Mouse (Mus musculus) neural tube, embryonic 11.5 days (tissue): ENCODE measurements around the gene Atg16l1. TPM values are rescaled to one million over a fixed set of nuclear protein-coding genes. Genes with fewer than 3 reads are reported as not detected.

ENCODE experiments used
- ATAC-seq: fragments of 200-750 bp; cut with Nextera tagmentation; 2 replicates; pipeline ENCODE4 v1.8.0; 2017; ENCODE audit warnings: moderate number of reproducible peaks, mild to moderate bottlenecking, moderate TSS enrichment, moderate library complexity; ENCODE audit not compliant: insufficient read depth, low FRiP score, low TSS enrichment
- DNase-seq: peaks from one replicate; pipeline ENCODE4 v3.0.0-alpha.2; 2015; ENCODE audit warnings: low spot score
- H3K27ac ChIP-seq: fragments of 300-500 bp; sonication (generic); 2 replicates; pipeline ENCODE4 v1.5.1; 2014; ENCODE audit warnings: low read depth, mild to moderate bottlenecking, low read length
- H3K27me3 ChIP-seq: fragments of 300-500 bp; sonication (generic); 2 replicates; pipeline ENCODE4 v1.6.1; 2014; ENCODE audit warnings: mild to moderate bottlenecking, low read length, mixed read lengths; ENCODE audit not compliant: control insufficient read depth, insufficient read depth
- H3K36me3 ChIP-seq: fragments of 300-500 bp; sonication (generic); 2 replicates; pipeline ENCODE4 v1.6.1; 2014; ENCODE audit warnings: mild to moderate bottlenecking, low read length, moderate library complexity, mixed read lengths; ENCODE audit not compliant: control insufficient read depth, insufficient read depth
- H3K4me1 ChIP-seq: fragments of 300-500 bp; sonication (generic); 2 replicates; pipeline ENCODE4 v1.6.1; 2014; ENCODE audit warnings: low read length, mixed read lengths; ENCODE audit not compliant: control insufficient read depth, insufficient read depth
- H3K4me2 ChIP-seq: fragments of 300-500 bp; sonication (generic); 2 replicates; pipeline ENCODE4 v1.6.1; 2014; ENCODE audit warnings: low read depth, mild to moderate bottlenecking, moderate library complexity
- H3K4me3 ChIP-seq: fragments of 300-500 bp; sonication (generic); 2 replicates; pipeline ENCODE4 v1.5.1; 2014; ENCODE audit warnings: low read depth, low read length
- H3K9ac ChIP-seq: fragments of 300-500 bp; sonication (generic); 2 replicates; pipeline ENCODE4 v1.6.1; 2014; ENCODE audit warnings: mild to moderate bottlenecking, low read length
- H3K9me3 ChIP-seq: fragments of 300-500 bp; sonication (generic); 2 replicates; pipeline ENCODE4 v1.6.1; 2016; ENCODE audit warnings: low read length; ENCODE audit not compliant: control insufficient read depth
- WGBS: fragments of 180-500 bp; shearing (Covaris S2); extraction: QIAGEN DNeasy Blood & Tissue Kit; methylation state at CpG from one replicate; pipeline ENCODE4 v1.1.7; 2014; 5-methylcytosine and 5-hydroxymethylcytosine counted together
- polyA plus RNA-seq: library from polyadenylated mRNA; unstranded; fragments of >200 nt; fragmentation: Nextera tagmentation; extraction: Ambion mirVana; gene quantifications from 2 replicates; pipeline ENCODE4 v1.2.1, GENCODE M21; 2014

Gene Atg16l1
- polyA plus RNA-seq = 38.0 and 40.8 TPM in 2 replicates

- peaks cover 2% of the 10 kb centered on the region; the same call in 1 of the 2 replicates for H3K36me3 ChIP-seq
- WGBS = 1% methylated on average over 74 of the region's 79 CpGs
- peak within 1 kb of the TSS; percentile 86 for H3K4me3 ChIP-seq
- DNase-seq = peak; percentile 95
- H3K4me1 ChIP-seq = 0 out of 2 replicates have a peak, but pooled peaks cover 4% of the 10 kb centered on the region
- H3K27ac ChIP-seq = peak within 1 kb of the TSS; percentile 81
- H3K4me2 ChIP-seq = peak within 1 kb of the TSS; percentile 44
- peak; percentile 98 for ATAC-seq
- no peaks in the 10 kb centered on the region for H3K9me3 ChIP-seq
- H3K27me3 ChIP-seq = no peaks in the 10 kb centered on the region
- H3K9ac ChIP-seq = peak within 1 kb of the TSS; percentile 96
Measured at GRCm38 (mm10) chr1:87755641-87756470, at the start of gene Atg16l1. TSS of gene Atg16l1 (plus strand) at chr1:87755870.

GRCm38 (mm10) chr1:87706361-87706760 lies 49.3 kb upstream of the Atg16l1 start:
- no peaks in the 10 kb centered on the region for H3K36me3 ChIP-seq
- no peak for DNase-seq
- H3K4me3 ChIP-seq = no peak overlapping the region
- no peaks in the 10 kb centered on the region for H3K9me3 ChIP-seq
- ATAC-seq = no peak
- no peaks in the 10 kb centered on the region for H3K4me1 ChIP-seq
- H3K27ac ChIP-seq = no peak overlapping the region
- 88% methylated on average over 3 of the region's 3 CpGs for WGBS
- H3K9ac ChIP-seq = no peak overlapping the region
- H3K27me3 ChIP-seq = no peaks in the 10 kb centered on the region
- H3K4me2 ChIP-seq = no peak overlapping the region

- H3K36me3 ChIP-seq = no peaks in the 10 kb centered on the region
- H3K27me3 ChIP-seq = no peaks in the 10 kb centered on the region
- ATAC-seq (no peak), DNase-seq (no peak)
- WGBS = 78% methylated on average over 6 of the region's 6 CpGs
- H3K4me1 ChIP-seq = no peaks in the 10 kb centered on the region
- H3K9me3 ChIP-seq = no peaks in the 10 kb centered on the region
- H3K9ac ChIP-seq = no peak overlapping the region
- no peak overlapping the region for H3K4me2 ChIP-seq
- H3K4me3 ChIP-seq = no peak overlapping the region
- H3K27ac ChIP-seq = no peak overlapping the region
Measured at GRCm38 (mm10) chr1:87709020-87709419, 46.6 kb upstream of the Atg16l1 start.

- Histone ChIP-seq H3K36me3 (no peaks in the 10 kb centered on the region), H3K27me3 (no peaks in the 10 kb centered on the region), H3K4me2 (no peak overlapping the region), H3K9ac (no peak overlapping the region), H3K27ac (no peak overlapping the region), H3K4me3 (no peak overlapping the region), H3K9me3 (no peaks in the 10 kb centered on the region), H3K4me1 (no peaks in the 10 kb centered on the region)
- 86% methylated on average over 7 of the region's 7 CpGs for WGBS
- no peak for ATAC-seq
- no peak for DNase-seq
Measured at GRCm38 (mm10) chr1:87709661-87710270, 45.9 kb upstream of the Atg16l1 start.

GRCm38 (mm10) chr1:87711938-87712613 lies 43.6 kb upstream of the Atg16l1 start:
- ATAC-seq = no peak
- Histone ChIP-seq H3K4me1 (no peaks in the 10 kb centered on the region), H3K9ac (no peak overlapping the region), H3K4me2 (no peak overlapping the region), H3K4me3 (no peak overlapping the region), H3K27me3 (no peaks in the 10 kb centered on the region), H3K36me3 (no peaks in the 10 kb centered on the region), H3K27ac (no peak overlapping the region), H3K9me3 (no peaks in the 10 kb centered on the region)
- DNase-seq = no peak
- WGBS = 86% methylated on average over 10 of the region's 10 CpGs

GRCm38 (mm10) chr1:87712614-87712971 lies 43.1 kb upstream of the Atg16l1 start:
- H3K9ac ChIP-seq = no peak overlapping the region
- 94% methylated on average over 1 of the region's 1 CpGs for WGBS
- H3K4me3 ChIP-seq = no peak overlapping the region
- DNase-seq (no peak), ATAC-seq (no peak)
- H3K36me3 ChIP-seq = no peaks in the 10 kb centered on the region
- H3K27me3 ChIP-seq = no peaks in the 10 kb centered on the region
- H3K27ac ChIP-seq = no peak overlapping the region
- H3K4me1 ChIP-seq = no peaks in the 10 kb centered on the region
- H3K4me2 ChIP-seq = no peak overlapping the region
- H3K9me3 ChIP-seq = no peaks in the 10 kb centered on the region

GRCm38 (mm10) chr1:87721382-87721781 lies 34.3 kb upstream of the Atg16l1 start:
- WGBS = 42% methylated on average over 8 of the region's 8 CpGs
- no peaks in the 10 kb centered on the region for H3K36me3 ChIP-seq
- ATAC-seq = no peak
- H3K27me3 ChIP-seq = no peaks in the 10 kb centered on the region
- peak; percentile 58 for DNase-seq
- H3K4me1 ChIP-seq = no peaks in the 10 kb centered on the region
- no peaks in the 10 kb centered on the region for H3K9me3 ChIP-seq
- no peak overlapping the region for H3K27ac ChIP-seq
- no peak overlapping the region for H3K9ac ChIP-seq
- H3K4me2 ChIP-seq = no peak overlapping the region
- no peak overlapping the region for H3K4me3 ChIP-seq

- Histone ChIP-seq H3K27ac (no peak overlapping the region), H3K4me1 (no peaks in the 10 kb centered on the region), H3K36me3 (no peaks in the 10 kb centered on the region), H3K4me2 (no peak overlapping the region), H3K4me3 (no peak overlapping the region), H3K27me3 (no peaks in the 10 kb centered on the region), H3K9ac (no peak overlapping the region), H3K9me3 (no peaks in the 10 kb centered on the region)
- DNase-seq (no peak), ATAC-seq (no peak)
- WGBS = 57% methylated on average over 2 of the region's 2 CpGs
Measured at GRCm38 (mm10) chr1:87722081-87722480, 33.6 kb upstream of the Atg16l1 start.
